ENCODE assay signal across 24 mouse cellular contexts in the genomic region with DNA sequence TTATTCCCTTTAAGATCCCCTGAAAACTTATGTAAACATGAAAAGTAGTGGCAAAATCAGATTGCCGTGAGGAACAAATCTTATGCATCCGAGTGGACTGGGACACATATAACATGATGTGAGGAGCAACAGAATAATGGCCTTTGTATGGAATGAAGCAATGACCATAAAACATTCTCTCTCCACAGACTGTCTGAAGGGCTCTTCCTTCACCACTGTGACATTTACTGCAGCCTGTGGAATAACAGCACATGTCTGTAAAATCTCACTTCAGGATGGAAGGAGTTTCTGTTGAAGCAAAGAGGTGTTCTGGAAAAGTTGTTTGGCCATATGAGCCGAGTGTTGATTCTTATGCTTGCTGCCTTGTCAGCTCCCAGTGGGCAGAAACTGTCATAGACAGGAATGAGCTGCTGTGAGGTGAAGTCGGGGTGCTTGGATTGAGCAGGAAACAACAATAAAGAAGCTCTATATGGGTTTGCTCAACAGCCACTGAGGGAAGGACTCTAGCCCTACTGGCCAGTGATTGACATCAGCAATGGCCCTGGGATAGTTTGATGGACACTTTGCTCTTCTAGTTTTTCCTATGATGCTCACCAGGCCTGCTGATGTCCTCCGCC.
"Had no signal": no experiment of that assay in that cellular context is flagged by ENCODE, and none has a peak within 500 bp of the region (broad histone marks: within the 10 kb centered on the region; RNA-seq: fewer than 3 reads in every experiment).

No protein-coding gene starts in this region.

- DNase-seq: forebrain, postnatal 0 days; gastrocnemius, postnatal 14 days; gastrocnemius, postnatal 36 days; heart, adult 18-20 months; heart, postnatal 10 days; heart, postnatal 36 days; kidney, adult 11 months; kidney, adult 2 months; kidney, adult 9 months; kidney, postnatal 14 days; kidney, postnatal 36 days; layer of hippocampus, adult 9-11 months; layer of hippocampus, postnatal 36 days; left cerebral cortex, postnatal 4 days had no signal

- H3K4me3 ChIP-seq: forebrain, embryonic 15.5 days; heart, embryonic 10.5 days; heart, embryonic 12.5 days; hindbrain, embryonic 13.5 days; hindbrain, embryonic 15.5 days; kidney, embryonic 15.5 days; limb, embryonic 13.5 days had no signal

- H3K9ac ChIP-seq: forebrain, embryonic 15.5 days; forebrain, postnatal 0 days; heart, embryonic 12.5 days; hindbrain, embryonic 13.5 days; hindbrain, embryonic 15.5 days; kidney, embryonic 15.5 days; limb, embryonic 13.5 days had no signal

- H3K4me2 ChIP-seq: forebrain, embryonic 15.5 days; heart, embryonic 12.5 days; hindbrain, embryonic 13.5 days; hindbrain, embryonic 15.5 days; kidney, embryonic 15.5 days; limb, embryonic 13.5 days had no signal

- H3K9me3 ChIP-seq: forebrain, embryonic 15.5 days; heart, embryonic 10.5 days; hindbrain, embryonic 13.5 days; hindbrain, embryonic 15.5 days; kidney, embryonic 15.5 days; limb, embryonic 13.5 days had no signal

- H3K4me1 ChIP-seq: forebrain, embryonic 15.5 days; hindbrain, embryonic 15.5 days; limb, embryonic 13.5 days had no signal

- H3K27ac ChIP-seq: forebrain, embryonic 15.5 days; heart, embryonic 10.5 days; hindbrain, embryonic 13.5 days; hindbrain, embryonic 15.5 days; hindbrain, postnatal 0 days; kidney, embryonic 15.5 days; kidney, postnatal 0 days; limb, embryonic 13.5 days had no signal

- H3K27me3 ChIP-seq: forebrain, embryonic 15.5 days; heart, embryonic 12.5 days; hindbrain, embryonic 13.5 days; hindbrain, embryonic 15.5 days; kidney, embryonic 15.5 days; limb, embryonic 13.5 days had no signal

- H3K36me3 ChIP-seq: forebrain, embryonic 15.5 days; heart, embryonic 10.5 days; heart, embryonic 12.5 days; hindbrain, embryonic 13.5 days; hindbrain, embryonic 15.5 days; kidney, embryonic 15.5 days; limb, embryonic 13.5 days had no signal

- ATAC-seq: forebrain, embryonic 15.5 days; forebrain, postnatal 0 days; hindbrain, postnatal 0 days; intestine, embryonic 16.5 days had no signal
